Mouse (Mus musculus) midbrain, embryonic 16.5 days (tissue): ENCODE data around the gene Taf9b. TPM values are rescaled to one million over a fixed set of nuclear protein-coding genes. Genes with fewer than 3 reads are reported as not detected.
A peak's percentile ranks its signal among the peaks of the same experiment; 100 is the strongest.

Experiments used
- ATAC-seq: fragments of 200-750 bp; cut with Nextera tagmentation; 2 replicates; pipeline ENCODE4 v1.8.0; 2017; ENCODE audit warnings: moderate TSS enrichment
- H3K27ac ChIP-seq: fragments of 300-500 bp; sonication (generic); 2 replicates; pipeline ENCODE4 v1.5.1; 2014; ENCODE audit warnings: mild to moderate bottlenecking, low read length, mixed read lengths
- H3K27me3 ChIP-seq: fragments of 300-500 bp; sonication (generic); 2 replicates; pipeline ENCODE4 v1.6.1; 2014; ENCODE audit warnings: low read depth, low read length, mixed read lengths; ENCODE audit not compliant: control insufficient read depth, insufficient read depth
- H3K36me3 ChIP-seq: fragments of 300-500 bp; sonication (generic); 2 replicates; pipeline ENCODE4 v1.6.1; 2014; ENCODE audit warnings: mild to moderate bottlenecking, low read length, moderate library complexity, mixed read lengths; ENCODE audit not compliant: control insufficient read depth, insufficient read depth
- H3K4me1 ChIP-seq: fragments of 300-500 bp; sonication (generic); 2 replicates; pipeline ENCODE4 v1.6.1; 2014; ENCODE audit warnings: mild to moderate bottlenecking, low read length, mixed read lengths; ENCODE audit not compliant: control insufficient read depth, insufficient read depth
- H3K4me2 ChIP-seq: fragments of 300-500 bp; sonication (generic); 2 replicates; pipeline ENCODE4 v1.6.1; 2014; ENCODE audit warnings: mild to moderate bottlenecking, low read length, mixed read lengths
- H3K4me3 ChIP-seq: fragments of 300-500 bp; sonication (generic); 2 replicates; pipeline ENCODE4 v1.5.1; 2014; ENCODE audit warnings: low read depth, mild to moderate bottlenecking, low read length, moderate library complexity, mixed read lengths
- H3K9ac ChIP-seq: fragments of 300-500 bp; sonication (generic); 2 replicates; pipeline ENCODE4 v1.6.1; 2014; ENCODE audit warnings: low read depth, low read length, mixed read lengths
- H3K9me3 ChIP-seq: fragments of 300-500 bp; sonication (generic); replicated peaks from 2 replicates; pipeline ENCODE4 v1.6.1; 2014; ENCODE audit warnings: mild to moderate bottlenecking, low read length, mixed read lengths; ENCODE audit not compliant: control insufficient read depth, poor library complexity, severe bottlenecking
- WGBS: fragments of 180-500 bp; shearing (Covaris S2); extraction: QIAGEN DNeasy Blood & Tissue Kit; methylation state at CpG from one replicate; pipeline ENCODE4 v1.1.7; 2014; 5-methylcytosine and 5-hydroxymethylcytosine counted together
- polyA plus RNA-seq: library from polyadenylated mRNA; unstranded; fragments of >200 nt; fragmentation: Nextera tagmentation; extraction: Ambion mirVana; gene quantifications from 2 replicates; pipeline ENCODE4 v1.2.1, GENCODE M21; 2015

Taf9b gene
- polyA plus RNA-seq, 1 experiment from 2014 or later, result 20.0 TPM

- no peaks in the 10 kb centered on the region for H3K36me3 ChIP-seq
- no peaks in the 10 kb centered on the region for H3K9me3 ChIP-seq
- H3K27ac ChIP-seq, result peak overlapping the region; percentile 25
- H3K4me2 ChIP-seq, result peak overlapping the region; percentile 60
- H3K4me1 ChIP-seq, result peaks cover 15% of the 10 kb centered on the region
- H3K9ac ChIP-seq, result peak overlapping the region; percentile 57
- H3K4me3 ChIP-seq, result peak overlapping the region; percentile 44
- 13% methylated on average over 12 of the region's 12 CpGs for WGBS
- no peaks in the 10 kb centered on the region for H3K27me3 ChIP-seq
- ATAC-seq, result no peak
Measured at GRCm38 (mm10) chrX:106187737-106188136, 33.2 kb downstream of the Taf9b start.

GRCm38 (mm10) chrX:106186713-106187649, 34.0 kb downstream of the Taf9b start, which contains the start of gene Pgk1:
TSS of gene Pgk1 (plus strand) at chrX:106187100.
- peaks cover 15% of the 10 kb centered on the region for H3K4me1 ChIP-seq
- H3K27ac ChIP-seq, result peak within 1 kb of the TSS; percentile 87
- peak within 1 kb of the TSS; percentile 60 for H3K4me2 ChIP-seq
- ATAC-seq, result peak; percentile 99
- no peaks in the 10 kb centered on the region for H3K27me3 ChIP-seq
- no peaks in the 10 kb centered on the region for H3K9me3 ChIP-seq
- peak within 1 kb of the TSS; percentile 44 for H3K4me3 ChIP-seq
- H3K9ac ChIP-seq, result peak within 1 kb of the TSS; percentile 60
- H3K36me3 ChIP-seq, result no peaks in the 10 kb centered on the region
- WGBS, result 13% methylated on average over 51 of the region's 55 CpGs

- H3K9me3 ChIP-seq, result no peaks in the 10 kb centered on the region
- no peaks in the 10 kb centered on the region for H3K27me3 ChIP-seq
- H3K27ac ChIP-seq, result peak overlapping the region; percentile 87
- no peak overlapping the region for H3K9ac ChIP-seq
- H3K4me2 ChIP-seq, result peak overlapping the region; percentile 44; the same call in 1 of the 2 replicates
- no peaks in the 10 kb centered on the region for H3K36me3 ChIP-seq
- 22% methylated on average over 5 of the region's 5 CpGs for WGBS
- H3K4me1 ChIP-seq, result peaks cover 15% of the 10 kb centered on the region
- ATAC-seq, result no peak
- H3K4me3 ChIP-seq, result no peak overlapping the region
Measured at GRCm38 (mm10) chrX:106185706-106186105, 35.3 kb downstream of the Taf9b start.

GRCm38 (mm10) chrX:106184279-106184678, 36.7 kb downstream of the Taf9b start:
- H3K9ac ChIP-seq, result no peak overlapping the region
- no peak overlapping the region for H3K27ac ChIP-seq
- no peak overlapping the region for H3K4me2 ChIP-seq
- no peaks in the 10 kb centered on the region for H3K36me3 ChIP-seq
- H3K4me1 ChIP-seq, result peaks cover 12% of the 10 kb centered on the region
- ATAC-seq, result no peak
- no peaks in the 10 kb centered on the region for H3K27me3 ChIP-seq
- WGBS, result 35% methylated on average over 4 of the region's 4 CpGs
- H3K4me3 ChIP-seq, result no peak overlapping the region
- H3K9me3 ChIP-seq, result no peaks in the 10 kb centered on the region

GRCm38 (mm10) chrX:106176331-106176730, 44.6 kb downstream of the Taf9b start:
- no peaks in the 10 kb centered on the region for H3K36me3 ChIP-seq
- H3K4me3 ChIP-seq, result no peak overlapping the region
- no peak overlapping the region for H3K4me2 ChIP-seq
- no peak overlapping the region for H3K27ac ChIP-seq
- H3K4me1 ChIP-seq, result no peaks in the 10 kb centered on the region
- no peaks in the 10 kb centered on the region for H3K27me3 ChIP-seq
- ATAC-seq, result no peak
- H3K9me3 ChIP-seq, result no peaks in the 10 kb centered on the region
- 57% methylated on average over 9 of the region's 9 CpGs for WGBS
- H3K9ac ChIP-seq, result no peak overlapping the region

- Histone ChIP-seq H3K27me3 (no peaks in the 10 kb centered on the region), H3K36me3 (no peaks in the 10 kb centered on the region), H3K4me2 (peak overlapping the region; percentile 47), H3K9me3 (no peaks in the 10 kb centered on the region), H3K9ac (peak overlapping the region; percentile 5; the same call in 1 of the 2 replicates), H3K4me1 (no peaks in the 10 kb centered on the region), H3K4me3 (peak overlapping the region; percentile 31; the same call in 1 of the 2 replicates), H3K27ac (no peak overlapping the region)
- peak; percentile 67; the same call in 1 of the 2 replicates for ATAC-seq
- 68% methylated on average over 5 of the region's 6 CpGs for WGBS
Measured at GRCm38 (mm10) chrX:106171853-106172154, 49.2 kb downstream of the Taf9b start.

GRCm38 (mm10) chrX:106171106-106171852, 49.7 kb downstream of the Taf9b start:
- H3K9ac ChIP-seq, result peak overlapping the region; percentile 5; the same call in 1 of the 2 replicates
- H3K4me2 ChIP-seq, result peak overlapping the region; percentile 47
- H3K27me3 ChIP-seq, result no peaks in the 10 kb centered on the region
- no peaks in the 10 kb centered on the region for H3K36me3 ChIP-seq
- no peaks in the 10 kb centered on the region for H3K9me3 ChIP-seq
- ATAC-seq, result peak; percentile 88
- 27% methylated on average over 18 of the region's 18 CpGs for WGBS
- H3K4me3 ChIP-seq, result peak overlapping the region; percentile 31
- no peak overlapping the region for H3K27ac ChIP-seq
- H3K4me1 ChIP-seq, result no peaks in the 10 kb centered on the region

GRCm38 (mm10) chrX:106165089-106165488, 55.9 kb downstream of the Taf9b start:
- Histone ChIP-seq H3K9ac (no peak overlapping the region), H3K4me3 (no peak overlapping the region), H3K36me3 (no peaks in the 10 kb centered on the region), H3K9me3 (no peaks in the 10 kb centered on the region), H3K4me2 (no peak overlapping the region), H3K27me3 (no peaks in the 10 kb centered on the region), H3K4me1 (no peaks in the 10 kb centered on the region), H3K27ac (no peak overlapping the region)
- no peak for ATAC-seq
- WGBS, result 68% methylated on average over 1 of the region's 1 CpGs

GRCm38 (mm10) chrX:106164555-106164954, 56.4 kb downstream of the Taf9b start:
- Histone ChIP-seq H3K9ac (no peak overlapping the region), H3K27me3 (no peaks in the 10 kb centered on the region), H3K4me1 (no peaks in the 10 kb centered on the region), H3K4me2 (no peak overlapping the region), H3K36me3 (no peaks in the 10 kb centered on the region), H3K4me3 (no peak overlapping the region), H3K27ac (no peak overlapping the region), H3K9me3 (no peaks in the 10 kb centered on the region)
- no peak for ATAC-seq
- WGBS, result 76% methylated on average over 5 of the region's 5 CpGs
